Mouse (Mus musculus) hindbrain, embryonic 13.5 days (tissue): Measurements from ENCODE around the gene Gm13696. TPM values are rescaled to one million over a fixed set of nuclear protein-coding genes. Genes with fewer than 3 reads are reported as not detected.
"Not testable (repeated sequence)": the region's sequence is repeated elsewhere in the genome, so short reads cannot be mapped to it uniquely, and the experiment has no call there.

Experiments
- ATAC-seq: fragments of 200-750 bp; cut with Nextera tagmentation; 2 replicates; pipeline ENCODE4 v1.8.0; 2017; ENCODE audit warnings: moderate TSS enrichment; ENCODE audit not compliant: low FRiP score
- H3K27ac ChIP-seq: fragments of 300-500 bp; sonication (generic); 2 replicates; pipeline ENCODE4 v1.5.1; 2015; ENCODE audit warnings: inconsistent platforms, mild to moderate bottlenecking, moderate library complexity
- H3K27me3 ChIP-seq: fragments of 300-500 bp; sonication (generic); 2 replicates; pipeline ENCODE4 v1.6.1; 2015; ENCODE audit warnings: mild to moderate bottlenecking, inconsistent platforms
- H3K36me3 ChIP-seq: fragments of 300-500 bp; sonication (generic); 2 replicates; pipeline ENCODE4 v1.6.1; 2015; ENCODE audit warnings: mild to moderate bottlenecking, inconsistent platforms
- H3K4me1 ChIP-seq: fragments of 300-500 bp; sonication (generic); replicated peaks from 2 replicates; pipeline ENCODE4 v1.6.1; 2015; ENCODE audit warnings: inconsistent platforms
- H3K4me2 ChIP-seq: fragments of 300-500 bp; sonication (generic); 2 replicates; pipeline ENCODE4 v1.6.1; 2015; ENCODE audit warnings: inconsistent platforms, mild to moderate bottlenecking, moderate library complexity
- H3K4me3 ChIP-seq: fragments of 300-500 bp; sonication (generic); 2 replicates; pipeline ENCODE4 v1.5.1; 2015; ENCODE audit warnings: mild to moderate bottlenecking, inconsistent platforms
- H3K9ac ChIP-seq: fragments of 300-500 bp; sonication (generic); 2 replicates; pipeline ENCODE4 v1.6.1; 2015; ENCODE audit warnings: mild to moderate bottlenecking, inconsistent platforms
- H3K9me3 ChIP-seq: fragments of 300-500 bp; sonication (generic); 2 replicates; pipeline ENCODE4 v1.6.1; 2016; ENCODE audit warnings: inconsistent platforms
- WGBS: fragments of 180-500 bp; shearing (Covaris S2); methylation state at CpG from one replicate; pipeline ENCODE4 v1.1.7; 2015; 5-methylcytosine and 5-hydroxymethylcytosine counted together
- polyA plus RNA-seq: library from polyadenylated mRNA; unstranded; fragments of >200 nt; fragmentation: Nextera tagmentation; extraction: Ambion mirVana; gene quantifications from 2 replicates; pipeline ENCODE4 v1.2.1, GENCODE M21; 2015

Gm13696 gene
- polyA plus RNA-seq: not detected in 2 replicates

- H3K4me1 ChIP-seq, ATAC-seq: not testable (repeated sequence)
- WGBS: no CpG with 5 or more reads among the region's 6 CpGs
Observed at GRCm38 (mm10) chr2:83972823-83973222, at the start of gene Gm13696. Gene Gm13696 (plus strand): TSS chr2:83973123.

GRCm38 (mm10) chr2:83929478-83930088 lies 43.3 kb upstream of the Gm13696 start:
- H3K4me2 ChIP-seq: no peak overlapping the region
- no peaks in the 10 kb centered on the region for H3K4me1 ChIP-seq
- no peak overlapping the region for H3K27ac ChIP-seq
- no peak overlapping the region for H3K4me3 ChIP-seq
- WGBS: 59% methylated on average over 2 of the region's 2 CpGs
- no peak overlapping the region for H3K9ac ChIP-seq
- no peak for ATAC-seq
- no peaks in the 10 kb centered on the region for H3K9me3 ChIP-seq
- H3K27me3 ChIP-seq: no peaks in the 10 kb centered on the region
- H3K36me3 ChIP-seq: no peaks in the 10 kb centered on the region

More at GRCm38 (mm10) chr2:83972823-83973222, at the start of gene Gm13696:
- H3K4me3 ChIP-seq, H3K27ac ChIP-seq, H3K9ac ChIP-seq, H3K4me2 ChIP-seq, H3K9me3 ChIP-seq, H3K27me3 ChIP-seq, H3K36me3 ChIP-seq: not testable (repeated sequence)

DNA sequence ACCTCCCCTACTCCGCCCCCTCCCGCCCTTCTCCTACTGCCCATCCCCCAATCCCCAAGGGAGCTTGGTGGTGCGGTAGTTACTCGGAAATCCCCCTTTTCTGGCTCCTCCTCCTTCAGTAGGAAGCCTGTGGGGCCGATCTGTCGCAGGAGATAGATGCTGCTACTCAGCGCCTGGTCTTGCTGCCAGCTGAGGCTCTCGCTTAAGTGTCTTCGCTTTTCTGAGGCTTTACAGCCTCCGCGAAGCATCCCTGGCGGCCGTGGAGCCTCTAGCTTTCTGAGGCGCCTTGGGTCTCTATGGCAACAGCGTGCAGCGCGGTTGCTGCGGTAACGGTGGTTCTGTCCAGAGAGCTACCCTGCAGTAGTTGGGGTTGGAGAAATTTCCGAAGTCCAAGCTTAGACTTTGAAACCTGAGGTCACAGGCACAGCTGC lies 32.0 kb upstream of the Gm13696 start, which contains the start of gene Zswim2:
Gene Zswim2 (minus strand): TSS at position 298 of the 431 bp plus-strand sequence.
- peak within 1 kb of the TSS; percentile 38 for H3K4me3 ChIP-seq
- peak; percentile 99 for ATAC-seq
- under 1% methylated on average over 20 of the region's 20 CpGs for WGBS
- peak within 1 kb of the TSS; percentile 56 for H3K4me2 ChIP-seq
- H3K9me3 ChIP-seq: no peaks in the 10 kb centered on the region
- no peaks in the 10 kb centered on the region for H3K36me3 ChIP-seq
- H3K27me3 ChIP-seq: no peaks in the 10 kb centered on the region
- H3K4me1 ChIP-seq: peaks cover 11% of the 10 kb centered on the region; the same call in 1 of the 2 replicates
- H3K27ac ChIP-seq: peak within 1 kb of the TSS; percentile 40
- H3K9ac ChIP-seq: peak within 1 kb of the TSS; percentile 53; the same call in 1 of the 2 replicates

- H3K36me3 ChIP-seq: no peaks in the 10 kb centered on the region
- H3K4me1 ChIP-seq: peaks cover 11% of the 10 kb centered on the region; the same call in 1 of the 2 replicates
- H3K4me3 ChIP-seq: peak overlapping the region; percentile 38
- peak; percentile 70; the same call in 1 of the 2 replicates for ATAC-seq
- H3K4me2 ChIP-seq: peak overlapping the region; percentile 56
- H3K9me3 ChIP-seq: no peaks in the 10 kb centered on the region
- no peak overlapping the region for H3K27ac ChIP-seq
- WGBS: 42% methylated on average over 3 of the region's 3 CpGs
- no peaks in the 10 kb centered on the region for H3K27me3 ChIP-seq
- H3K9ac ChIP-seq: no peak overlapping the region
Observed at GRCm38 (mm10) chr2:83941378-83941777, 31.5 kb upstream of the Gm13696 start.

GRCm38 (mm10) chr2:83941792-83942191 lies 31.1 kb upstream of the Gm13696 start:
- Histone ChIP-seq H3K4me2 (no peak overlapping the region), H3K4me3 (no peak overlapping the region), H3K36me3 (no peaks in the 10 kb centered on the region), H3K4me1 (peaks cover 11% of the 10 kb centered on the region; the same call in 1 of the 2 replicates), H3K9ac (no peak overlapping the region), H3K27ac (no peak overlapping the region), H3K27me3 (no peaks in the 10 kb centered on the region), H3K9me3 (no peaks in the 10 kb centered on the region)
- 85% methylated on average over 4 of the region's 4 CpGs for WGBS
- no peak for ATAC-seq

DNA sequence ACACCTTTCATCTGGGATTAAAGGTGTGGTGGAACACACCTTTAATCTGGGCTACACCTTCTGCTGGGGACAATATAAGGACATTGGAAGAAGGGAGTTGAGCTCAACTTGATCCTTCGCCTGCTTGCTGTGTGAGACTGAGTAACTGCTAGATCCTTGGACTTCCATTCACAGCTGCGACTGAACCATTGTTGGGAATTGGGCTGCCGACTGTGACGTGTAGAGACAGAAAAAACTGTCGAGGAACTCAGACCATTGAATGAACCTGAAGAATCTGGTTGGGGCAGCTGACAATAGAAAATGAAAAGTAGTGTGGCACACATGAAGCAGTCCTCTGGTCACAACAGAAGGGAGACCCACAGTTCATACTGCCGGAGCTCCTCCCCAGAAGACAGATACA lies 17.5 kb upstream of the Gm13696 start, which contains the start of gene Gm13698:
Gene Gm13698 (plus strand): TSS at position 301 of the 400 bp plus-strand sequence.
- no CpG with 5 or more reads among the region's 6 CpGs for WGBS
- H3K27me3 ChIP-seq, H3K9ac ChIP-seq, H3K27ac ChIP-seq, H3K4me2 ChIP-seq, H3K9me3 ChIP-seq, H3K36me3 ChIP-seq, ATAC-seq, H3K4me1 ChIP-seq, H3K4me3 ChIP-seq: not testable (repeated sequence)

DNA sequence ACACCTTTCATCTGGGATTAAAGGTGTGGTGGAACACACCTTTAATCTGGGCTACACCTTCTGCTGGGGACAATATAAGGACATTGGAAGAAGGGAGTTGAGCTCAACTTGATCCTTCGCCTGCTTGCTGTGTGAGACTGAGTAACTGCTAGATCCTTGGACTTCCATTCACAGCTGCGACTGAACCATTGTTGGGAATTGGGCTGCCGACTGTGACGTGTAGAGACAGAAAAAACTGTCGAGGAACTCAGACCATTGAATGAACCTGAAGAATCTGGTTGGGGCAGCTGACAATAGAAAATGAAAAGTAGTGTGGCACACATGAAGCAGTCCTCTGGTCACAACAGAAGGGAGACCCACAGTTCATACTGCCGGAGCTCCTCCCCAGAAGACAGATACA lies 11.7 kb upstream of the Gm13696 start, which contains the start of gene Gm13693:
Gene Gm13693 (plus strand): TSS at position 301 of the 400 bp plus-strand sequence.
- not testable (repeated sequence) for ATAC-seq

DNA sequence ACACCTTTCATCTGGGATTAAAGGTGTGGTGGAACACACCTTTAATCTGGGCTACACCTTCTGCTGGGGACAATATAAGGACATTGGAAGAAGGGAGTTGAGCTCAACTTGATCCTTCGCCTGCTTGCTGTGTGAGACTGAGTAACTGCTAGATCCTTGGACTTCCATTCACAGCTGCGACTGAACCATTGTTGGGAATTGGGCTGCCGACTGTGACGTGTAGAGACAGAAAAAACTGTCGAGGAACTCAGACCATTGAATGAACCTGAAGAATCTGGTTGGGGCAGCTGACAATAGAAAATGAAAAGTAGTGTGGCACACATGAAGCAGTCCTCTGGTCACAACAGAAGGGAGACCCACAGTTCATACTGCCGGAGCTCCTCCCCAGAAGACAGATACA lies 5.9 kb upstream of the Gm13696 start, which contains the start of gene Gm13695:
Gene Gm13695 (plus strand): TSS at position 301 of the 400 bp plus-strand sequence.
- not testable (repeated sequence) for H3K27ac ChIP-seq, H3K4me2 ChIP-seq, H3K4me1 ChIP-seq, H3K27me3 ChIP-seq, H3K36me3 ChIP-seq, ATAC-seq, H3K4me3 ChIP-seq, H3K9me3 ChIP-seq, H3K9ac ChIP-seq
- no CpG with 5 or more reads among the region's 6 CpGs for WGBS

More for the DNA sequence above, 11.7 kb upstream of the Gm13696 start, which contains the start of gene Gm13693:
- no CpG with 5 or more reads among the region's 6 CpGs for WGBS
- H3K4me1 ChIP-seq, H3K4me3 ChIP-seq, H3K36me3 ChIP-seq, H3K27ac ChIP-seq, H3K9ac ChIP-seq, H3K27me3 ChIP-seq, H3K4me2 ChIP-seq, H3K9me3 ChIP-seq: not testable (repeated sequence)

- not testable (repeated sequence) for H3K36me3 ChIP-seq, H3K27me3 ChIP-seq, H3K9ac ChIP-seq, H3K4me2 ChIP-seq, H3K27ac ChIP-seq, H3K4me1 ChIP-seq, H3K9me3 ChIP-seq, ATAC-seq, H3K4me3 ChIP-seq
- WGBS: no CpG with 5 or more reads among the region's 6 CpGs
Observed at GRCm38 (mm10) chr2:83978633-83979032, 5.7 kb downstream of the Gm13696 start, which contains the start of gene Gm13694. Gene Gm13694 (plus strand): TSS chr2:83978933.

DNA sequence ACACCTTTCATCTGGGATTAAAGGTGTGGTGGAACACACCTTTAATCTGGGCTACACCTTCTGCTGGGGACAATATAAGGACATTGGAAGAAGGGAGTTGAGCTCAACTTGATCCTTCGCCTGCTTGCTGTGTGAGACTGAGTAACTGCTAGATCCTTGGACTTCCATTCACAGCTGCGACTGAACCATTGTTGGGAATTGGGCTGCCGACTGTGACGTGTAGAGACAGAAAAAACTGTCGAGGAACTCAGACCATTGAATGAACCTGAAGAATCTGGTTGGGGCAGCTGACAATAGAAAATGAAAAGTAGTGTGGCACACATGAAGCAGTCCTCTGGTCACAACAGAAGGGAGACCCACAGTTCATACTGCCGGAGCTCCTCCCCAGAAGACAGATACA lies 11.5 kb downstream of the Gm13696 start, which contains the start of gene Gm13697:
Gene Gm13697 (plus strand): TSS at position 301 of the 400 bp plus-strand sequence.
- not testable (repeated sequence) for ATAC-seq, H3K9ac ChIP-seq, H3K36me3 ChIP-seq, H3K9me3 ChIP-seq, H3K27ac ChIP-seq, H3K27me3 ChIP-seq, H3K4me2 ChIP-seq, H3K4me1 ChIP-seq, H3K4me3 ChIP-seq
- no CpG with 5 or more reads among the region's 6 CpGs for WGBS

- WGBS: no CpG with 5 or more reads among the region's 6 CpGs
- not testable (repeated sequence) for H3K9me3 ChIP-seq, H3K9ac ChIP-seq, H3K4me3 ChIP-seq, ATAC-seq, H3K27me3 ChIP-seq, H3K36me3 ChIP-seq, H3K27ac ChIP-seq, H3K4me2 ChIP-seq, H3K4me1 ChIP-seq
Observed at GRCm38 (mm10) chr2:83990253-83990652, 17.3 kb downstream of the Gm13696 start, which contains the start of gene Gm13691. Gene Gm13691 (plus strand): TSS chr2:83990553.

DNA sequence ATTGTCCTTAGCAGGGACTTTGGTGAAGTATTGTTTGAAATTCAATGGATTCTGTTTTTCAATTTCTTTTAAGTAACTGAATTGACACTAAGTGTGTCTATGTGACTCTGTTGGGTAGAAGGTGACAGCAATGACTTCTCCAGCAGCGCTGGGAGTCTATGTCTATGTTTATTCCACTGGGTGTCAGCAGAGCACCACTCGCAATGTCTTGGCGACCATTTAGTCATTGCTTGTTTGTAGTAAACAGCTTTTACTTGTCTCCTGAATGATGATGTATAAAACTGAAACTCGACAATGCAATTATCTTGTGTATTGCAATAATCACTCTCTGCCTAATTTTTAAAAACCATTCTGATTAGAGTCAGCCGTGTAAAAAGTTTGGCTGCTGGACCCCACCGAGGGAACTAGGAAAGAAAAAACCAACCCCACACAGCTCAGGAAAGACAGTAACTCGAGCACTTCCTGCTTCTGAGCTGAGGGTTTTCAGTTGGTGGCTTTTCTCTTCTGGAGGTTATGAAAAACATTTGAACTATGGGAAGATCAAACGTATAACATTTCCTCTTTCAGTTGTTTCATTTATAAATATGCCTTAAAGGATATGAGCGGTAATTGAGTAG lies 20.8 kb downstream of the Gm13696 start:
- H3K9ac ChIP-seq, H3K27me3 ChIP-seq, H3K36me3 ChIP-seq, ATAC-seq, H3K9me3 ChIP-seq, H3K4me1 ChIP-seq, H3K27ac ChIP-seq, H3K4me3 ChIP-seq, H3K4me2 ChIP-seq: not testable (repeated sequence)
- 61% methylated on average over 8 of the region's 9 CpGs for WGBS
